Mouse (Mus musculus): ENCODE data around the gene Zfp709. TPM values are rescaled to one million over a fixed set of nuclear protein-coding genes. Genes with fewer than 3 reads are reported as not detected.
"Not testable (repeated sequence)": the region's sequence is repeated elsewhere in the genome, so short reads cannot be mapped to it uniquely, and the experiment has no call there.

The Zfp709 gene
- 1 to 10 TPM; 8.8 to 8.9 TPM for total RNA-seq (2021)

DNA sequence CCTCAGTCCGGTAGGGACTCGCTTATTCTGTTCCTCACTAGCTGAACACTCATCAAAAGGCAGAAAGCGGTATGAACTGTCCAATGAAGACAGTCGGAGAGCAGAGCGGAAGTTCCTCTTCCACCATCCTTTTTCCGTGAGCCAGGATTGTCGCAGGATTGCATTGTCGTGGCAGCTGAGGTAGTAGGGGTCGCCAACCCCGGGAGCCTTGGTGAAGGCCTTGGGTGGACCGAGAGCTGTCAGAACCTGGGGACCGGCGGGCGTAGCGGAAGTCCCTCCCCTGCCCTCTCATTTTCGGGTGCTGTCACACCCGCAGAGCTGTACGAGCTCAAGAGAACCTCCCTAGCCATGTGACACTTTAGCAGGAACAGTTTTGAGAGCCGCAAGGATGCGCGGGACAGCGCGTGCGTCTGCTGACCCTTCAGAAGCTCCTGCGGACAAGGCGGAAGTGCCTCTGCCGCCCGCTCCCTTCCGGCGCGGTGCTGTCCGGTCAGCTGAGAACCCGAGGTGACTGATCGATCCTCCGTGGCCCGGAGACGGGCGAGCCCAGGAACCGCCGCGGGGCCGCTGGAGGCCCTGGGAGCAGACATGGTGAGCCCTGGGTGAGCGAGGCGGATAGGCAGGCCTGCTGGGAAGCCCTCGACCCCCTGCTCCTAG lies at the start of gene Zfp709:
Zfp709 (plus strand) TSS at position 402 of the 657 bp plus-strand sequence.
- peak; percentile 35 to 56 for DNase-seq (ENCODE audit: extremely low spot score in 1 of 2, low spot score in 1 of 2)

DNA sequence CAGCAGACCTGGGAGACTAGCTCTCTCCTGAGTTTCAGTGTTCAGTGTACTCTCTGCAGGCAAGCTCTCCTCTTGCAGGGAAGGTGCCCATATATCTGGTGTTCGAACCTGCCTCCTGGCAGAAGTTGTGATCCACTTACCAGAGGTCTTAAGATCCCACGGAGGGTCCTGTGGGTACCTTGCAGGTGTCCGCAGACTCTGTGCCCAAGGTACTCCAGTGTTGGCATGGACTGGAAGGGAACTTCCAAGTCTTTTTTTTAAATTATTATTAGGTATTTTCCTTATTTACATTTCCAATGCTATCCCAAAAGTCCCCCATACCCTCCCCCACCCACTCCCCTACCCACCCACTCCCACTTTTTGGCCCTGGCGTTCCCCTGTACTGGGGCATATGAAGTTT lies 43.6 kb upstream of the Zfp709 start:
- DNase-seq (ENCODE audit: extremely low spot score in 1 of 2, low spot score in 1 of 2): not testable (repeated sequence)

DNA sequence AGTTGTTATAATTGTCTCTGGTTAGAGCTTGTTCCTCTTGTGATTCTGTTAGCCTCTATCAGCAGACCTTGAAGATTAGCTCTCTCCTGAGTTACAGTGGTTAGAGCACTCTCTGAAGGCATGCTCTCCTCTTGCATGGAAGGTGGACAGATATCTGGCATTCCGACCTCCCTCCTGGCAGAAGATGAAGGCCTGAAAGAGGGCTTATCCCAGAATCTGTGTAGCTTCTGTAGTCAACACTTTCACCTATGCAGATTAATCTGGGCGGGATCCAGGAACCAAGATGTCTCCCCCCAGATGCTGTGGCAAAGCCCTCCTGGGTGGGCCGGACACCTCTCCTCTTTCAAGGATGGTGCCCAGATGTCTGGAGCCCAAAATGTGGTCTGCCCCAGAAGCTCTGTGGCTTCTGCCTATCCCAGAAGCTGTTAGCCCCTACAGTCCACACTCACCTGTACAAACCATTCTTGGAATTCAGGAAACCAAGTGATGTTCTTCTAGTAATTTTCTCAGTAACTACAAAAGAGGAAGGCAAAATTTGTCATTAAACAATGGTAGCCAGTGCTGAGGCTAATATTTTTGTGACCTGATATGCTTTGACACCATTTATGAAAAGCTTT lies 40.5 kb upstream of the Zfp709 start:
- not testable (repeated sequence) for DNase-seq (ENCODE audit: extremely low spot score in 1 of 2, low spot score in 1 of 2)

GRCm38 (mm10) chr8:71842476-71842875 lies 39.3 kb upstream of the Zfp709 start:
- not testable (repeated sequence) for DNase-seq (ENCODE audit: extremely low spot score in 1 of 2, low spot score in 1 of 2)

- DNase-seq (ENCODE audit: extremely low spot score in 1 of 2, low spot score in 1 of 2): not testable (repeated sequence)
Observed at GRCm38 (mm10) chr8:71844453-71844852, 37.4 kb upstream of the Zfp709 start.

DNA sequence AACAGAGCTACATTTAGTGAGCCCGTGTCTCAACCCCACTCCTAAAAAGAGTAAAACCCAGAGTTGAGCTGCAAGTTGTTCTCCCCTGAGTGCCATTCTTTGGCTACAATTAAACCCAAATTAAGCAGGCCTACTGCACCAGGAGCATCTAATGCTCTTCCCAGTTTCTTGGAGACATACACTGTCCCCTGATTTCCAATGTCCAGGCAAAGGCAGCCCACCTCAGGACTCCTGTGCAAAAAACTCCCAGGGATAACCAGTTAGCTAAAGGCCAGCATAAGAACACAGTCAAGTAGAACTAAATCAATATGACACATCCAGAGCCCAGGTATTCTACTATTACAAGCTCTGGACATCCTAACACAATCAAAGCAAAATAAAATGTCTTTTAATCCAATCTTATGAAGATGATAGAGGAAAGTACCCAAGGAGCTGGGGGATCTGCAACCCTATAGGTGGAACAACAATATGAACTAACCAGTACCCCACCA lies 35.8 kb upstream of the Zfp709 start:
- DNase-seq (ENCODE audit: extremely low spot score in 1 of 2, low spot score in 1 of 2): not testable (repeated sequence)

DNA sequence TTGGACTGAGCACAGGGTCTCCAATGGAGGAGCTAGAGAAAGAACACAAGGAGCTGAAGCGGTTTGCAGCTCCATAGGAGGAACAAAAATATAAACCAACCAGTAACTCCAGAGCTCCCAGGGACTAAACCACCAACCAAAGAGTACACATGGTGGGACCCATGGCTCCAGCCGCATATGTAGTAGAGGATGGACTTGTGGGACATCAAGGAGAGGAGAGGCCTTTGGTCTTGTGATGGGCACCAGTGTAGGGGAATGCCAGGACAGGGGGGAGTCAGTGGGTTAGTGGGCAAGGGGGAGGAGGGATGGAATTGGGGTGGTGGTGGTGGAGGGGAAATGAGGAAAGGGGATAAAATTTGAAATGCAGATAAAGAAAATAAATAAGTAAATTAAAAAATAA lies 35.1 kb upstream of the Zfp709 start:
- not testable (repeated sequence) for DNase-seq (ENCODE audit: extremely low spot score in 1 of 2, low spot score in 1 of 2)

GRCm38 (mm10) chr8:71851014-71851413 lies 30.8 kb upstream of the Zfp709 start:
- DNase-seq (ENCODE audit: extremely low spot score in 1 of 2, low spot score in 1 of 2): not testable (repeated sequence)

DNA sequence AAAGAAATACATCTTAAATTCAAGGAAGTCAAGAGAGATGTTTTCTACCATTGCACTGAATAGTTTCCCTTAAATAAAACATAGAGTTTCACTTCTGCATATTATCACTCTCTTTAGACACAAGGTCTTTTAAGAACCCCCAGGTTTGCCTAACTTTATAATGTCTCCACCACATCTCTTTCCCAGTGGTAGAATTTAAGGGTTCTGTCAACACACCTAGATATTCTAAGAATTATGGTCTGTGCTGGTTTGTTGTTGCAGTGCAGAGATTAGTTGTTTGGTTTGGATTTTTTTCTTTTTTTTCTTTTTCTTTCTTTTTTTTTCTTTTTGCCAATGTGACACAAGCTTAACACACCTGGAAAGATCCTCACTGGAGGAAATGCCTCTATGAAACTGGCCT lies 28.5 kb upstream of the Zfp709 start:
- DNase-seq (ENCODE audit: extremely low spot score in 1 of 2, low spot score in 1 of 2): not testable (repeated sequence)

GRCm38 (mm10) chr8:71856630-71857328 lies 25.0 kb upstream of the Zfp709 start:
- not testable (repeated sequence) for DNase-seq (ENCODE audit: extremely low spot score in 1 of 2, low spot score in 1 of 2)

GRCm38 (mm10) chr8:71857364-71857763 lies 24.5 kb upstream of the Zfp709 start:
- DNase-seq (ENCODE audit: extremely low spot score in 1 of 2, low spot score in 1 of 2): not testable (repeated sequence)

- not testable (repeated sequence) for DNase-seq (ENCODE audit: extremely low spot score in 1 of 2, low spot score in 1 of 2)
Observed at GRCm38 (mm10) chr8:71861551-71861950, 20.3 kb upstream of the Zfp709 start.

GRCm38 (mm10) chr8:71862038-71862437 lies 19.8 kb upstream of the Zfp709 start:
- DNase-seq (ENCODE audit: extremely low spot score in 1 of 2, low spot score in 1 of 2): not testable (repeated sequence)

DNA sequence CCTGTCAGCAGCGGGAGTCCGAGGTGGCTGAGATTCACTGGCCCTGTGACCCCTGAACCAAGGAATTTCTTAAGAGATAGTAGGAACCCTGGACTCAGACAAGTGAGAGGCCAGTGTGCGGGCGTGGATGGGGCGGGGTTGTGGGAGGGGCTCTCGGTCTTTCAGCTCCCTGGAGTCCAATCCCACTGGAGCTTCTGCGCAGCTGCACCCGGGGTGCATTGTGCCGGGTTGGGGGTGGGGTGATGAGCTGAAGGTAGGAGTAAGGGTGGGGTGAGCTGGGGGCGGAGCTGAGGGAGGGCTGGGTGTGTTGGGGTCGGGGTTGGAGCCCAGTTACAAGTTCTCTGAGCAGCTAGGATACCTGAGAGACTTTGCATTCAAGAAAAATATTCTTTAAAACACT lies 18.8 kb downstream of the Zfp709 start:
- DNase-seq (ENCODE audit: extremely low spot score in 1 of 2, low spot score in 1 of 2): not testable (repeated sequence)

DNA sequence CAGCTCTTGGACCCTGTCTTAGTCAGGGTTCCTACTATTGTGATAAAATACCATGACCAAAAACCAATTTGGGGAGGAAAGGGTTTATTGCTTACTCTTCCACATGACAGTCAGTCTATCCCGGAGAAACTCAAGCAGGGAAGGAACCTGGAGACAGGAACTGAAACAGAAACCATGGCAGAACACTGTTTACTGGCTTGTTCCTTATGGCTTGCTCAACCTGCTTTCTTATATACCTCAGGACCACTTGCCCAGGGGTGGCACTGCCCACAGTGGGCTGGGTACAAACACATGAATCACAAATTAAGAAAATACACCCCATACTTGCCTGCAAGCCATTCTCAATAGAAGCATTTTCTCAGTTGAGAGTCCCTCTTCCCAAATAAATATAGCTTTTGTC lies 21.3 kb downstream of the Zfp709 start:
- DNase-seq (ENCODE audit: extremely low spot score in 1 of 2, low spot score in 1 of 2): not testable (repeated sequence)

GRCm38 (mm10) chr8:71906809-71907208 lies 25.0 kb downstream of the Zfp709 start:
- DNase-seq (ENCODE audit: extremely low spot score in 1 of 2, low spot score in 1 of 2): no peak

GRCm38 (mm10) chr8:71907798-71908257 lies 26.0 kb downstream of the Zfp709 start:
- DNase-seq (ENCODE audit: extremely low spot score in 1 of 2, low spot score in 1 of 2): no peak

GRCm38 (mm10) chr8:71908309-71909261 lies 26.8 kb downstream of the Zfp709 start, which contains the start of the genes Zfp882 and Zfp617:
Gene Zfp882, plus strand, starts transcription at chr8:71908608.
Gene Zfp617, plus strand, starts transcription at chr8:71908635.
- peak; percentile 72 to 89 for DNase-seq (ENCODE audit: extremely low spot score in 1 of 2, low spot score in 1 of 2)

DNA sequence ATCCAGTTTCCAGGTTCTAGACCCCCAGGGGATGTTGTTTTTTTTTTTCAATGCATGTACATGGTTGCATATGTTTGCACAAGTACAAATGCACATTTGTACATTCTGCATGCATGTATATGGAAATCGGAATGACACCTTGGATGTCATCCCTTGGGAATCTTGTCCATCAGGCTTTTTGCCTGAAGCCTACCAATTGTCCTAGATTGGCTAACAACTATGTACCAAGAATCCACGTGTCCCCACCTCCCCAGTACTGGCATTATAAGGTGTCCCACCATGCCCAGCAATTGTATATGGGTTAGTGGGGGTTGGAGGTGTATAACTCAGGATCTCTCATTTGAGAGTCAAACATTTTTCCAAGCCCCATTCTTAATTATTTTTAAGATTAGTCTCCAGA lies 30.5 kb downstream of the Zfp709 start:
- no peak for DNase-seq (ENCODE audit: extremely low spot score in 1 of 2, low spot score in 1 of 2)

Measured in layer of hippocampus, postnatal 25 days (tissue).